Mouse (Mus musculus) spleen, adult 2 months (tissue): Measurements from ENCODE around the gene Egfem1.

Source experiments
- CTCF ChIP-seq: fragments of 200-500 bp; IDR thresholded peaks from 2 replicates; pipeline ENCODE4 v1.5.1; 2011; ENCODE audit warnings: mild to moderate bottlenecking, inconsistent platforms; ENCODE audit not compliant: insufficient read depth, insufficient read length, insufficient replicate concordance; ENCODE audit errors: extremely low read depth
- POLR2A ChIP-seq: fragments of 200-500 bp; IDR thresholded peaks from 2 replicates; pipeline ENCODE4 v1.6.1; 2011; ENCODE audit warnings: low read depth, low read length, inconsistent platforms

- TF ChIP-seq POLR2A (no peak), CTCF (no peak)
These were observed 350.6 kb downstream of the Egfem1 start for GRCm38 (mm10) chr3:29432109-29433091.
